Mouse (Mus musculus) adrenal gland, adult 8-10 months (tissue): ENCODE results near the gene Olfr456. TPM values are rescaled to one million over a fixed set of nuclear protein-coding genes. Genes with fewer than 3 reads are reported as not detected.
"Not testable (repeated sequence)": the region's sequence is repeated elsewhere in the genome, so short reads cannot be mapped to it uniquely, and the experiment has no call there.

Source experiments
- DNase-seq: peaks from one replicate; pipeline ENCODE4 v3.0.0; 2022
- total RNA-seq, 4 experiments: library from RNA; stranded (reverse); gene quantifications; 2 replicates each; pipeline ENCODE4 v1.2.4; 2022

The Olfr456 gene
- total RNA-seq = not detected

DNA sequence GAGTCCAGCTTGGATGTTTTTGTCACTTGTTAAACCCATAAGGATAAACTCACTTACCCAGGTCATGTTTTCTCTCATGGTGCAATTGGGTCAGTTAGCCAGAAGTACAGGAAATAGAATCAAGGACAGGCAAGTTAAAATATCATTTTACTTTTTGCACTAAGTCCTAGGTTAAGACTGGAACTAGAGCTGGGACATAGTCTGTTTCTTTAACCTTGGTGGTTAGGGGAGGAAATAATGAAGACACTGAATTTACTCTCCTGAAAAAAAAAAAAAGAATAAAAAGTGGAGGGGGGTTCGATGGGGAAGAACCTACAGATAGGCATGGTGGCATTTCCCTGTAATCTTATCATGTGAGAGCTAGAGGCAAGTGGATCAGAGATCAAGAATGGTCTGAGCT, at the start of gene Olfr456:
Gene Olfr456 (minus strand): TSS at position 101 of the 400 bp plus-strand sequence.
- no peak for DNase-seq

DNA sequence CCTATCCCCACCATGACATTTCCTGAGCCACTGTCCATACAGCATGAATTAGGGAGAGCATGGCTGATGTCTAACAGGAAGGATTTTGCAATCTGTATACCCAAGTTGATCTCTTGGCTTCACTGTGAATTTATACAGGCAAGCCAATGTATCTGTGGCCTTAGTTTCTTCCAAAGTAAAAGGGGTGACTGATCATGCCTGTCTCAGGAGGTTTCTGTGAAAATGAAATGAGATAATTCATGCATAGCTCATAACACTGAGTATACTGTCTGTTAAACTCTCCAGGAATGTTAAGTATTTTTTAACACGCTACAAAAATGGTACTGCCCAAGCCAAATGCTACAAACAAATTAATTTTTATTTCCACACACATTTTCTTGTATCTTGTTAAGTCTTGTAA, 26.4 kb upstream of the Olfr456 start:
- no peak for DNase-seq

DNA sequence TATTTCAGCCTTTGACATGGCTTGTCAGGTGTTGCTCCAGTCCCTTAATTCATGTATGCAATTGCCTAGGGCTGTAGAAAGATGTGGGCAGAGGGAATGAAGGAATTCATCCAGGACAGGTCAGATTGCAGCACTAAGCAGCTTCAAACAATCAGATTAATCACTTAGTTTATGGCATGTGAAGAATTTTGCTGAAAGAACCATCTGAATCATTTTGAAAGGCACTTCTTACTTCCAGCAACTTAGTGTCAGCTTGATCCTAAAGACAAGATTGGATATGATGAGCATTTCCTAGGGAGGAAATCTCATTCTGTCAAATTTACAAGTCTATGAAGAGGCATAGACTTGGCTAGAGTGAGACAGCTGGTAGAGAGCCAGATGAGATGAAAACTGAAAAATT, 22.3 kb upstream of the Olfr456 start:
- no peak for DNase-seq

DNA sequence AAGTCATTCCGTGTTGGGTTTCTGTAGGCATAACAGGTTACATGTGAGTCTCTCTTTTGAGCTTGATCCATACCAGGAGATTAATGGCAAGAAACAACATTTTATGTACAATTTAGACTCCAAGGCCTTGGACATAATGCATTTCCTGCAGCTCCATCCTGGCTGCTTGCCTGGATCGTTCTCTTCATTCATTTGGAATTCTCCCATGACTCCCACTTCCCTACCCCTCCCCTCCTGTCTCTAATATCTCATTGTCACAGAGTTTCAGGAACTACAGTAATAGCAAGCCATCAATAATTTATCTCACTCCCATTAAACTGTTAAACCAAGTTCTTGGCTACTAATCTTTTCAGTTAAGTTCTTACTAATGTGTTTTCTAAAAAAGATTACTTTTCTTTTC, 16.5 kb upstream of the Olfr456 start:
- no peak for DNase-seq

DNA sequence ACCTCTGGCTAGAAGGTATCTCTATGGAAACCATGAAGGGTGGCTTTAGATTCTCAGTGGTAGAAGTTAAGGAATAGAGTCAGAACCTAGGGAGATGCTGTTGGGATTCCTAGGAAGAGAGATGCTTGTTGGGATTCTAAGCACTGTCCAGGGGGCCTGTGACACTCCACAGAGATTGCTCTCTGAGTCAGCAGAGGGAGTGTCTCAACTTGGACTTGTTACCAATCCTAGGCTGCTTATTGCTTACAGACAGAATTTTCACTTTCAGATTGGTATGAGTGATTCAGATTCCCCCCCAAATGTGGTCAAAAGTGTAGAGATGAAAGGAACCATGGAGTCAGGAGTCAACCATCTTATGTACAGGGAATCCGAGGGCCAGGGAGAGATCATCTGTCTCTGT, 2.7 kb upstream of the Olfr456 start:
- no peak for DNase-seq

DNA sequence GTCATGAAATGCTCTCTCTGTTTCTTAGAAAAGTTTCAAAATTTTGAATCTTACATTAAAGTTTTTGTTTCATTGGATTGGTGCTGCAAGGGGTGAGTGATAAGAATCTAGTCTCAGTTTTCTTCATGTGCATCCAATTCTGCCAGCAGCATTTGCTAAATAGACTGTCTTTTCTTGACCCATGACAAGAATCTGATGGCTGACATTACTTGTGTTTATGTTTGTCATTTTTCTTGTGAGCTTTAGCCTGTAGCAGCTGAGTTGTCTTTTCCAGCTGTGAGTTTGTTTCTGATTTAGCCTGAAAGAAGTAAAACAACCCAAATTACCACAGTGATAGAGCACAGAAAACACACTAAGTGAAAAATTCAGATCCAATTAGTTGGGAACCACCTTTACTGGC, 2.4 kb downstream of the Olfr456 start:
- DNase-seq = no peak

DNA sequence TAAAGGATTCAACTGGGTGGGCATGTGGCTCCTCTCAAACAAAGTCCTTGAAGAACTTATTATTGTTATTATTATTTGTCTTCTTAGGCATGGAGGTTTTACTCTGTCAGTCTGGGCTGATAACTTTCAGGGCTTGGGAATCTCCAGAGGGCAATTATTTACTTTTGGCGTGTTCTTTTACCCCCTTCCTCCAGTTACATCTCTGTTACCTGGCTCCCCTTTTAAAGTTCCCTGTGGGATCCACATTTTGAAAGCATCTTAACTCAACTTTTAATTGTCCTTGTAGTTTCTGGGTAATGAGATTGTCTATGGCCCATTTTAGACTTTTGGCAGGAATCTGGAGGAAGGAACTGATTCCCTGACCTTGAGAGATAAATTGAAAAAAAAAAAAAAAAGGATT, 10.8 kb downstream of the Olfr456 start, which contains the start of gene Olfr457:
Gene Olfr457 (minus strand): TSS at position 101 of the 400 bp plus-strand sequence.
- no peak for DNase-seq

DNA sequence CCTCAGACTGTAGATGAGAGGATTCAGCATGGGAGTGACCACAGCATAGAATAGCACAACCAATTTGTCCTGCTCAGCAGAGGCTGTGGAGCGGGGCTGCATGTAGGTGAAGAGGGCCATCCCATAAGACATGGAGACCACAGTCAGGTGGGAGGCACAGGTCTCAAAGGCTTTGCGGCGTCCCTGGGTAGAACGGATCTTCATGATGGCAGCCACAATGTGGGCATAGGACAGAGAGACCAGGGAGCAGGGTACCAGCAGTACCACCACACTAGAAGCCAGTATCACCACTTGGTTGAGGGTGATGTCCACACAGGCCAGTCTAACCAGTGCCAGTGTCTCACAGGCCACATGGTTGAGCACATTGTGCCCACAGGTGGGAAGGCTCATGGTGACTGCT, 15.7 kb downstream of the Olfr456 start:
- not testable (repeated sequence) for DNase-seq

DNA sequence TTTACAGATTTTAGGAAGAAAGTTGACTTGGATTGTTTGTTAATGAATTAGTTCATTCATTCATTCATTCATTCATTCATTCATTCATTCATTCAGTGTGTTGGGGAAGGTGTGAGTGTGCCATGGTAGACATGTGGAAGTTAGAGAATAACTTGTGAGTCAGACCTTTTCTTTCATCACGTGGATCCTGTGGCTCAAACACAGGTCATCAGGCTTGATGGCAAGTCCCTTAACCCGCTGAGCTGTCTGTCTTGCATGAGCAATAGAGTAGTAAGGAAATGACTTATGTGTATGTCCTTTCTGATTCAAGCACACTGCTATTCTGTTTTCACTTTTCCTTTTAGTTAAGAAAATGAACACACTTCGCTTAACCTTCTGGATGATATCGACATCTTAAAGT, 16.5 kb downstream of the Olfr456 start:
- DNase-seq = no peak

DNA sequence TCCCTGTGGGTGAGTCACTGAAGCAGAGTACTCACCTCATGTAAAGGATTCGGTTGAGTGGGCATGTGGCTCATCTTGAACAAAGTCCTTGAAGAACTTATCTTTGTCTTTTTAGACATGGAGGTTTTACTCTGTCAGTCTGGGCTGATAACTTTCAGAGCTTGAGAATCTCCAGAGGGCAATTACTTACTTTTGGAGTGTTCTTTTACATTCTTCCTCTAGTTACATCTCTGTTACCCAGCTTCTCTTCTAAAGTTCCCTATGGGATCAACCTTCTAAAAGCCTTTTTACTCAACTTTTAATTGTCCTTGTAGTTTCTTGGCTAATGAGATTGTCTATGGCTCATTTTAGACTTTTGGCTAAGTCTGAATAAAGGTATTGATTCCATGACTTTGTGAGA, 21.9 kb downstream of the Olfr456 start, which contains the start of gene Olfr458:
Gene Olfr458 (minus strand): TSS at position 101 of the 400 bp plus-strand sequence.
- no peak for DNase-seq

DNA sequence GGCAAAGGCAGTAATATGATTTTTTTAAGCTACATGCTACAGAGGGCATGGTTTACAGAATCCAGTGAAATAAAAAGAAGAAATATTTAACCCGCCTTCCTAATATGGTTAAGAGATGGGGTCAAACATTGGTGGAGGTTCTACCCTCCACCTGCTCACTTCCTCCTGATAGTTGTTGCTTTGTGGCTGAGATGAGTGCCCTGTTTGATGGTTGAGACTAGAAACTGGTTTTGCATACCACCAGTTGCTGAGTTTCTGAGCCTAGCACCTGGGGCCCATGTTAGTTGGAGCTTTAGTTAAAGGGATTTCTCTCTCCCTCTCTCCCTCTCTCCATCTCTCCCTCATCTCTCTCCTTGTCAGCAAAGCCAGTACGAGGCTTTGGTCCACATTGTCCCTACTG, 39.6 kb downstream of the Olfr456 start:
- DNase-seq = no peak

DNA sequence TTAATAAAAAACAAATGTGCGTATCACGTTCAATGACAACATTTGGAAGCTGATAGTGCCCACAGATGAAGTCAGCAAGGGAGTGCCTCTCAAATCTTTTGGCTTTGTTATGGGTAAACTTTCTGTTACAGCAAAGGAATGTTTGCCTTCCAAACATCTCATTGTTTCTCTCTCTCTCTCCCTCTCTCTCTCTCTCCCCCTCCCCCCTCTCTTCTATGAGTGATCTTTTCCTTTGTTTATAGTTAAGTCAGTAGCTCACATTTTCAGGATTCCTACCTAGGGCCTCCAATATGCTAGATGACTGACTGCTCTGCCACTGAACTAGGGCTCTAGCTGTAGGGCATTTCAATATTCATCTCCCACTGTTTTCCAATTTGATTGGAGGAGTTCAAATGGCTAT, 42.5 kb downstream of the Olfr456 start:
- DNase-seq = no peak

DNA sequence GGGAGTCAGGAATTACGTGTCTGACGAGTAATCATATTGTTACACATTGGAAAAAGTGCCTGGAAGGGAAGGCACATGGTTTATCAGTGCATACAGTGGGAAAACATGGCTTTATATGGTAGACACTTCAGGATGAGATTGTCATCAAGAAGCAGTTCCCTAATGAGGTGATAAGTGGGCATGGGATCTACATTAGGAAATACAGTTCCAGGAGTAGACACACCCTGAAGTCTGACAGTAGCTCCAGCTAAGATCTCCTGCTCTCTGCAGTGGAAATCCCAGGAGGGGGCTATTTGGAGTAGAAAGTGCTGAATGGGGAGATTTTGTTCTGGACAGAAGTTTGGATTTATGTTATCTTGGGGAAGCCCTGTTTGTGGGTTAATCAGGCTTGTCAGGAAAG, 45.6 kb downstream of the Olfr456 start:
- no peak for DNase-seq

Other genes with a start within 250 kb of the Olfr456 start
- gene Gstk1, start 241.3 kb downstream of the Olfr456 start, total RNA-seq = 100 to 1,000 TPM in 2 of 4 experiments, 10 to 100 TPM in 2; 66.8 to 415 (median 181) TPM
- 1 to 10 TPM in 2 of 4 experiments, under 1 TPM in 1, not detected in 1; 0.27 to 4.7 (median 4.5) TPM for gene Tmem139, start 225.2 kb downstream of the Olfr456 start, total RNA-seq
- gene Casp2, start 222.2 kb downstream of the Olfr456 start, total RNA-seq = 10 to 100 TPM; 20.1 to 27.2 (median 26.3) TPM
- under 1 TPM in 2 of 4 experiments, not detected in 2; 0.13 to 0.68 TPM for gene Clcn1, start 200.5 kb downstream of the Olfr456 start, total RNA-seq
- gene Fam131b, start 162.6 kb downstream of the Olfr456 start, total RNA-seq = under 1 TPM; 0.12 to 0.23 (median 0.15) TPM
- 100 to 1,000 TPM in 1 of 4 experiments, 10 to 100 TPM in 3; 78.9 to 118 (median 89.4) TPM for gene Zyx, start 137.6 kb downstream of the Olfr456 start, total RNA-seq
- 1 to 10 TPM in 2 of 4 experiments, under 1 TPM in 2; 0.46 to 1.6 (median 0.99) TPM for gene Epha1, start 113.9 kb downstream of the Olfr456 start, total RNA-seq
- gene Tas2r143, start 87.0 kb downstream of the Olfr456 start, total RNA-seq = 1 to 10 TPM; 1.9 to 7.8 (median 3.5) TPM
- 1 to 10 TPM in 3 of 4 experiments, under 1 TPM in 1; 1.00 to 5.7 (median 2.6) TPM for gene Tas2r135, start 81.8 kb downstream of the Olfr456 start, total RNA-seq
- 1 to 10 TPM in 2 of 4 experiments, under 1 TPM in 1, not detected in 1; 0.77 to 2.5 (median 2.4) TPM for gene Tas2r126, start 52.7 kb downstream of the Olfr456 start, total RNA-seq
- gene Olfr458, start 22.0 kb downstream of the Olfr456 start, total RNA-seq = not detected
- gene Olfr457, start 10.9 kb downstream of the Olfr456 start, total RNA-seq = not detected
- gene Olfr455, start 60.4 kb upstream of the Olfr456 start, total RNA-seq = not detected
- not detected for gene Tcaf3, start 110.5 kb upstream of the Olfr456 start, total RNA-seq
- 10 to 100 TPM; 11.9 to 15.5 (median 14.8) TPM for gene Tcaf2, start 158.0 kb upstream of the Olfr456 start, total RNA-seq
- 100 to 1,000 TPM; 108 to 146 (median 117) TPM for gene Tcaf1, start 222.9 kb upstream of the Olfr456 start, total RNA-seq